Mouse (Mus musculus) lung, adult 2 months (tissue): ENCODE measurements around the gene Gnb4.

Experiments used
- CTCF ChIP-seq: fragments of 200-500 bp; IDR thresholded peaks from 2 replicates; pipeline ENCODE4 v1.5.1; 2011; ENCODE audit warnings: mild to moderate bottlenecking, low read length, control low read depth; ENCODE audit not compliant: insufficient read depth
- POLR2A ChIP-seq: fragments of 200-500 bp; IDR thresholded peaks from 2 replicates; pipeline ENCODE4 v1.6.1; 2011; ENCODE audit warnings: low read depth, mild to moderate bottlenecking, control low read depth, low read length, borderline replicate concordance; ENCODE audit errors: extremely low read depth

GRCm38 (mm10) chr3:32535692-32536091, 80.7 kb downstream of the Gnb4 start:
- TF ChIP-seq POLR2A, result no peak
- TF ChIP-seq CTCF, result no peak
